Mouse (Mus musculus) telencephalon, adult 2 months (tissue): Measurements from ENCODE around the gene Defa2.
"Not testable (repeated sequence)": the region's sequence is repeated elsewhere in the genome, so short reads cannot be mapped to it uniquely, and the experiment has no call there.

Experiments used
- DNase-seq: peaks from one replicate; pipeline ENCODE4 v3.0.0-alpha.2; 2011; ENCODE audit warnings: low read depth, low spot score

Defa2 gene

DNA sequence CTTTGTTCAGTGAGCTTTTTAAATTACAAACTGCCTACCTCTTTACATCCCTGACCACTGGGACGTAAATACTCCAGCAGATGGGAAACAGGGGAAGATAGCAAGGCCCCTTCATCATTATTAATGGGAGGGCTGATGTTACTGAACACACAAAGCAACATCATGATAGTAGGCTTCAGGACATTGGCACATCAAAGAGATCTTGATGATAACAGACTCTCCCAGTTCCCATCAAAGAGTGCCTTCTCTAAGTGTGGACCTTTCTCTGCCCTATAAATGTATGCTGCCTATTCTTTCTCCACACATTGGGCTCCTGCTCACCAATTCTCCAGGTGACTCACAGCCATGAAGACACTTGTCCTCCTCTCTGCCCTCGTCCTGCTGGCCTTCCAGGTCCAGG lies at the start of gene Defa2:
TSS of gene Defa2 (plus strand) at position 301 of the 400 bp plus-strand sequence.
- DNase-seq = not testable (repeated sequence)

GRCm38 (mm10) chr8:21391511-21391910 lies 13.2 kb downstream of the Defa2 start, which contains the start of gene Defa33:
Defa33 (plus strand) TSS chr8:21391811.
- not testable (repeated sequence) for DNase-seq

DNA sequence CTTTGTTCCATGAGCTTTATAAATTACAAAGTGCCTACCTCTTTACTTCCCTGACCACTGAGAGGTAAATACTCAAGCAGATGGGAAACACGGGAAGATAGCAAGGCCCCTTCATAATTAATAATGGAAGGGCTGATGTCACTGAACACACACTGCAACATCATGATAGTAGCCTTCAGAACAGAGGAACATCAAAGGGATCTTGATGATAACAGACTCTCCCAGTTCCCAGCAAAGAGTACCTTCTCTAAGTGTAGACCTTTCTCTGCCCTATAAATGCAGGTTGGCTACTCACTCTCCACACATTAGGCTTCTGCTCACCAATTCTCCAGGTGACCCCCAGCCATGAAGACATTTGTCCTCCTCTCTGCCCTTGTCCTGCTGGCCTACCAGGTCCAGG lies 48.8 kb downstream of the Defa2 start, which contains the start of gene Defa36:
TSS of gene Defa36 (plus strand) at position 301 of the 400 bp plus-strand sequence.
- not testable (repeated sequence) for DNase-seq
